Mouse (Mus musculus) urinary bladder, postnatal 14 days (tissue): Measurements from ENCODE around the gene Cdk13.

Experiments used
- DNase-seq: peaks from one replicate; pipeline ENCODE4 v3.0.0; 2021; ENCODE audit warnings: low spot score

Cdk13 gene

GRCm38 (mm10) chr13:17754997-17755396 is 49.9 kb downstream of the Cdk13 start:
- no peak for DNase-seq

GRCm38 (mm10) chr13:17728798-17729197 is 76.1 kb downstream of the Cdk13 start:
- DNase-seq, result no peak

- no peak for DNase-seq
Observed at GRCm38 (mm10) chr13:17727922-17728321, 77.0 kb downstream of the Cdk13 start.

GRCm38 (mm10) chr13:17717357-17717756 is 87.5 kb downstream of the Cdk13 start:
- DNase-seq, result no peak

DNA sequence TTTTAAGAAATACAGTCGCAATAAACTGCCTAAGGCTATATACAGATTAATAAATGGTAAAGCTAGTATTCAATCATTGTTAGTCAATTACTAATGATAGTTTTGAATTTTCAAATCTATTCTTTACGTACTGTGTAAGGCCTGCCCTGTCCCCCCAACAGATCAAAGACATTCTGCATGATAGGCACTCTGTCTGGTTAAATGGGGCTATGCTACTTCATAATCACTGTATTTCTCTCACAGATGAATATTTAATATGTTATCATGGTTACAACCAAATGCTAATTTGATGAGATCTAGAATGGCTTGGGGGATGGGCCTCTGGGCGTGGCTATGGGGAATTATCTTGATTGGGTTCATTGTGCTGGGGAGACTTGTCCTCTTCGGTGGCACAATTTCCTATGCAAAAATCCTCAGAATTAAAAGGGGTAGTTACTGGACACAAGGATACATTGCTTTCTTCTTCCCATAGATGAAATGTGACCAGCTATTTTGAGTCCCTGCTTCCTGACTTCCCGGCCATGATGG is 96.0 kb downstream of the Cdk13 start:
- no peak for DNase-seq

DNA sequence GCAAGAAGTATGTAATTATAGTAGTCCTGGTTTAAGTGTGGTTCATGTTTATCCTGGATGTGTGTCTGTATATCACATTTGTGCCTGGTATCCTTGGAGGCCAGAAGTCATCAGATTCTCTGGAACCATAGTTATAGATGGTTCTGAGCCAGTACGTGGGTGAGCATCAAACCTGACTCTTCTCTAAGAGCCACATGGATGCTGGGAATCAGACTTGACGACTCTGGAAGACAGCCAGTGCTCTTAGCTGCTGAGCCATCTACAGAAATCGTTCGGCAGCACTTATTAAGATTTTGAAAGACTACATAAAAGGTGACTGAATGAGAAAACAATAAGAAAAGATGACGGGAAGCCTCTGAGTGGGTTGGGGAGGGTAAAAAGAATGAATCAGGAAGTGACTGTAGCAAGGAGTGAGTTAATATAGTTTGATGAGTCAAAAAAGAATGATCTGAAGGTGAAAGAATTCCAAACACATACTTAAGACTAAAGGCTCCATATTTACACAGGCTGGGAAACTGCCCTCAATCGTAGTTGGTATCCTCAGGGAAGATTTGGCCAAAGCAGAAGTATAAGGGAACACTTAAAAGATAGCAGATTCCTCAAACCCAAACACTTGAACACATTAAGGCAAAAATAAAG is 99.6 kb downstream of the Cdk13 start:
- no peak for DNase-seq

DNA sequence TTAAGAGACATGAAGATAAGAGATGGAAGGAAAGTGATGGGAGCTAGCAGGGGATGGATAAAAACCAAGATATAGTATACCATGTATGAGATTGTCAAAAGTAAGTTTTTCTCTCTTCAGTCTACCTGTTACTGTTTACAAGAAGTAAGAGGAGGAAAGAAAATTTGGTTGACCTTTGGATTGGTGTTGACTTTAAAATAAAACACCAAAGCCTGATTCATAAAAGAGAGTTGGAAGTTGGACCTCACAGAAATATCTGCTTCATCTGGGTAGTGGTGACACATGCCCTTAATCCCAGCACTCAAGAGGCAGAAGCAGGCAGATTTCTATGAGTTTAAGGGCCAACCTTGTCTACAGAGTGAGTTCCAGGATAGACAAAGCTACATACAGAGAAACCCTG is 102.6 kb downstream of the Cdk13 start:
- no peak for DNase-seq

DNA sequence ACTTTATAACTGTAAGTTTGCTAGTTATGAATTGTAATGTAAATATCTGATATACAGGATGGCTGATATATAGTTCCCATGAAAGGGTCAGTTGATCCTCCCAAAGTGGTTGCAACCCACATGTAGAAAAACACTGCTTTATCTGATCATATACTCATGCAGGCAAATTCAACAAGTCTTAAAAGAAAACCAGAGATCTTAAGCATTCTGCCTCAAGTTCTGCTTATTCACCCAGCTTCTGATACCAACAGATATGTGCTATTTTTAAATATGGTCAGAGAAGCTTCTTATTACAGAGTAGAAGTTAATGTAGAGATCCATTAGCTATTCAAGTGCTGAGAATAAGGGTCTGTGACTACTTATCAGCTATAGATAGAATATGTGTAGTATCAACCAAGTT is 103.6 kb downstream of the Cdk13 start:
- DNase-seq, result no peak

DNA sequence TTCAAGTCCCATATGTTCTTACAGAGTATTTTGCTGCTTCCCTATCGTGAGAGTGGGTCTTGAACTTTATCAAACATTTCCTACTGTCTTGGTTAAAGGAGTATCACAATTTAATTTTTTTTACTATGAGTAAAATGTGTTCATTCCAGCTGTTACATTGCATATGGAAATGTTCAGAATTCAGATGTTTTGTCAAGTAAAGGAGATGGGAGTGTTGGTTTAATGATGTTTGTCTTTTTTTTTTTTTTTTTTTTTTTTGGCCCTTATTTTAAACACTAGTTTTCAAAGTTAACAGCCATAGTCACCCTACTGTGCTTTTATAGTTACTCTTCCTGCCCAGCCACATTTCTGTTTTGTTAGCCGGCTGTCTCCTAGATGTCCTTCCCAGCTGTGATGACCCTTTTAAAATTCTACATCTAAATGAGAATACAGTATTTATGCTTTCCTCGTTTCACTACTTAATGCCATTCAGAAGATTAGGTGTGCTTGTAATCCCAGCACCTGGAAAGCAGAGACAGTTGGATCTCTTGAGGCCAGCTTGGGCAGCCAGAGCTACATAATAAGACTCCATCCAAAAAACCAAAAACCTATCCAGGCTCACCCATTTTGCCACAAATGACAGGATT is 104.7 kb downstream of the Cdk13 start:
- DNase-seq, result no peak

- DNase-seq, result no peak
Observed at GRCm38 (mm10) chr13:17695898-17696580, 108.9 kb downstream of the Cdk13 start.

DNA sequence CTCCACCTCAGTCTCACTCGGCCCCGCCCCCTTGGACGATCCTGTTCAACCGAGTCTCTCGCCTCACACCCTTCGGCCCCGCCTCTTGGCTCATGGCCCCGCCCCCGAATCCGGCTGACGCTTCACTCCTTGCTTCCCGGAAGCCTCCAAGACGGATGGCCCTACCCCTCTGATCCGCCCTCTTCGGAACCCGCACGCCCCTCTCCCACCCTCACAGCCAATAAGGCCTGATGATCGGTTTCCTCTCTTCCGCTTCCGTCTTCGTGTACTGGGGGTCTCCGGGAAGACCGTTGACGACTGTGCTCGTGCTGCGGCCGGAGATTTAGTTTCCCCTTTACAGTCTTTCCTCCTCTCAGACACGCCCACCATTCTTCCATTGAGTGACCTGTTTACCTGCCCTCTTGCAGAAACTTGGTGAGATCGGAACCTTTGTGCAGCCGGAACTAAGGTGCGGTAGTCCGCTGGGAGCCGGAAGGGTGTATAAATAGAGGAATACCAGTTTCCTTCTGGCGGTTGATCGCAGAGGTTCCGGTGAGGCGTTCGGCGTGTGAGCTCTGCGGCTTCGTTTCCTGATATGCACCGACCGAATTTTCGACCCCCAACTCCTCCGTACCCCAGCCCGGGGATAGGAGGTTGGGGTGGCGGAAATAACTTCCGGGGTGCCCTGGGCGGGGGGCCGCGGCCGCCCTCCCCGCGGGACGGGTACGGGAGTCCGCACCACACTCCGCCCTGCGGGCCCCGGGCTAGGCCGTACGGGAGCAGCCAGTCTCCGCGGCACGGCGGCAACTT is 109.8 kb downstream of the Cdk13 start, which contains the start of the genes Mplkip and Sugct:
Gene Mplkip, plus strand, starts transcription at position 282 of the 789 bp plus-strand sequence.
Gene Sugct, minus strand, starts transcription at position 643 of the 789 bp plus-strand sequence.
- peak; percentile 100 for DNase-seq

DNA sequence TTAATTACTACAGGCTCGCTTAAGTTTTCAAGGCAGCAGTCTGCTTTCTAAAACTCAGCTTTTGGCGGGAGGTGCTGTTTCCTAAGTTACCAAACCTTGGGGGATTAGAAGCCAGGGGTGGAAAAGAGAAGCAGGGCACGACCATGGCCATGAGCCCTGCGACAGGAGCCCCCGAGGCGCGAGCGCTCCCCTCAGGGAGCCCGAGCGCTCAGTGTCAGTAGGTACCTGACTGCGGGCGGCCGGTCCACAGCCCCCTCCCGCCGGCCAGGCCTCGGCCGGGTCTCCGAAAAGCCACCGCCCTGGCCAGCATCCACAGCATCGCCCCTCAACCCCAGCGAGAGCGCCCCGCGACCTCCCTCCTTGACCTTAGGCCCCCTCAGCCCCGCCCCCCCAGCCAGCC is 110.5 kb downstream of the Cdk13 start:
- DNase-seq, result no peak

DNA sequence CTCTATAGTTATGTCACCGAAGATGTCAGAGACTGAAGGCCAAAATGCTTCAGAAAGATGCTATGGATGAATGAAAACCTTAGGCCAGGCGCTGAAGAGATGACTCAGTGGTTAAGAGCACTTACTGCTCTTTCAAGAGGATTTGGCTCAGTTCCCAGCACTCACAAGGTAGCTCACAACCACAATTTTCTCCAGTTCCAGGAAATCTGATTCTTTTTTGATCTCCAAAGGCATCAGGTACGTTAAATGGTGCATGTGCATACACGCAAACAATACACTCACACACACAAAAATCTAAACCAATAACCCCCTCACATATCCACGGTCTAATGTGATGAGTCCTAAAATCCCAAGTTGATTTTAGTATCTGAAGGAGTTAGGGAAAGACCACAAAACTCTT is 111.1 kb downstream of the Cdk13 start:
- no peak for DNase-seq

GRCm38 (mm10) chr13:17691436-17691835 is 113.5 kb downstream of the Cdk13 start:
- no peak for DNase-seq

DNA sequence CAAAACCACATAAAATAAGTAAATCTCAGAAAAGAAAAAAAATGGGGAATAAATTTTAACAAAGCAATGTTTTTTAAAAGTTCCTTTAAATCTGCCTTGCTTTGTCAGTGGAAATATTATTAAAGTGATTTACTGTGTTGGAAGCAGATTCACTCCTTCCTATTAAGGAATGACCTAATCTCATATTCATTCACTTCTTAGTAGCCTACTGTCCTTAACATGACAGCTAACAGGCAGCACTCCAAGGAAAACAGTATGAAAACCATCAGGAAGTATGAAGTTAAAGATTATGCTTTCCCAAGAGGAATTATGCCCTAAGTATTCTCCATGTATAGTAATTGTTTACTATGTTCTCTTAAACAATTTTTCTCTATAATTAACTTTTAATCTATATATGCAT is 114.2 kb downstream of the Cdk13 start:
- no peak for DNase-seq

GRCm38 (mm10) chr13:17689461-17689860 is 115.4 kb downstream of the Cdk13 start:
- DNase-seq, result no peak

DNA sequence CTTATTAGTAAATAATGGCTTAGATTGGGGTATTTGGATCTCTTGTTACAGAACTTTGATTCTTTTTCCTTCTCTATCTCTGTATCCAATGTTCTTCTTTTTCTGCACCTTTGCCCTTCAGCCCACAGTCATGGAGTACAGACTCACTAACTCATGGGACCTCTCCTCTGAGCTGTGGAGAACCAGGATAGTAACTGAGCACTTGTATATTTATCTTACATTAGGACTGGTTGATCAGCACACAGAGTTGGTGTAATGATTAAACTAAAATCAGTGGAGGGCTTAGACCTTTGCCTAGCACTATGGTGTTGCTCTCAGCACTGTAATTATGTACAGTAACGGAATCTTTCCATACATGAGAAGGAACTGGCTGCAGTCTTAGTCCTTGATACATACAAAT is 133.8 kb downstream of the Cdk13 start:
- DNase-seq, result no peak

DNA sequence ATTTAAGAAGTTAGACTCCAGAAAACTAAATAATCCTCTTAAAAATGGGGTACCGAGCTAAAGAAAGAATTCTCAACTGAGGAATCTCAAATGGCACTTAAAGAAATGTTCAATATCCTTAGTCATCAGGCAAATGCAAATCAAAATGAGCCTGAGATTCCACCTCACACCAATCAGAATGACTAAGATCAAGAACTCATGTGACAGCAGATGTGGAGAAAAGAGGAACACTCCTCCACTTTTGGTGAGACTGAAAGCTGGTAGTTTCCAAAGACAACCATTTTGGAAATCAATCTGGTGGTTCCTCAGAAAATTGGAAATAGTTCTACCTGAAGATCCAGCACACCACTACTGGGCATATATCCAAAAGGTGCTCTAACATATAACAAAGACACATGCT is 137.5 kb downstream of the Cdk13 start:
- no peak for DNase-seq
